Mouse (Mus musculus): ENCODE measurements around the gene Rtel1. TPM values are rescaled to one million over a fixed set of nuclear protein-coding genes. Genes with fewer than 3 reads are reported as not detected.

The Rtel1 gene
- polyA plus RNA-seq, 1 experiment from 2014 or later, result 9.0 TPM

DNA sequence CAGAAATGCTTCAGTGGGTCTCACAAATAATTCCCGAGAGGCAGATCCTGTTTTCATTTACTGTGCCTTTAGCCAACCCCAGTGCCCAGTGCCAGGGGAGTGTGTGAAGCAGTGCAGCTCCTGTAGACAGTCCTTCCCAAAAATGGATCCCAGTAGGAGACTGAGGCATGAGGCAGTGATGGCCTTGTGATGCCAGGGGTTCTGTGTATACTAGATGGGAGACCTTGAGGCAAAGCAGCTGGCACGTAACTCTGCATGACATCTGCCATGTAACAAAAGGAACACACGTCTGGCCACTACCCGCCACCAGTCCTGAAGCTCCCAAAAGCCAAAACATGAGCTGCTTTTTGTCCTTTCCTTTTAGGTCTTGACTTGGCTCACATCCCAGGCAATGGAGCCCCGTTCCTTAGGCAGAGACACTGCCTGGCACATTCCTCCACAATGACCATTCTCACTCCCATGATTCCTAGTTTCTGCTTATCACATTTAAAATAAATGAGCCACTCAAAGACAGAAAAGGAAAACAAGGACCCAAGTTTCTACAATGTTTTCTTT lies 77.7 kb downstream of the Rtel1 start:
- DNase-seq (ENCODE audit: low spot score) (no peak), ATAC-seq (ENCODE audit: low FRiP score, low TSS enrichment) (no peak)
- Histone ChIP-seq H3K9me3 (ENCODE audit: control insufficient read depth, low read length) (no peaks in the 10 kb centered on the region), H3K36me3 (ENCODE audit: control insufficient read depth, insufficient read depth, low read length) (no peaks in the 10 kb centered on the region), H3K27me3 (ENCODE audit: control insufficient read depth, insufficient read depth, low read length) (no peaks in the 10 kb centered on the region), H3K9ac (ENCODE audit: low read length) (no peak overlapping the region), H3K27ac (replicated peaks) (no peak overlapping the region), H3K4me2 (replicated peaks; ENCODE audit: low read depth) (no peak overlapping the region), H3K4me1 (replicated peaks; ENCODE audit: control insufficient read depth, insufficient read depth) (no peaks in the 10 kb centered on the region), H3K4me3 (ENCODE audit: low read depth, low read length) (no peak overlapping the region)
- WGBS, result 53% methylated on average over 5 of the region's 5 CpGs
- TF ChIP-seq CTCF (IDR thresholded peaks at IDR 0.05; ENCODE audit: low read depth) (no peak), EP300 (optimal IDR thresholded peaks at IDR 0.05) (no peak)

- 14% methylated on average over 1 of the region's 1 CpGs for WGBS
- H3K36me3 ChIP-seq (ENCODE audit: control insufficient read depth, insufficient read depth, low read length), result no peaks in the 10 kb centered on the region
- no peak overlapping the region for H3K4me3 ChIP-seq (ENCODE audit: low read depth, low read length)
- DNase-seq (ENCODE audit: low spot score), result no peak
- no peak overlapping the region for H3K27ac ChIP-seq (replicated peaks)
- H3K4me1 ChIP-seq (replicated peaks; ENCODE audit: control insufficient read depth, insufficient read depth), result no peaks in the 10 kb centered on the region
- TF ChIP-seq EP300 (optimal IDR thresholded peaks at IDR 0.05) (no peak), CTCF (IDR thresholded peaks at IDR 0.05; ENCODE audit: low read depth) (no peak)
- no peak overlapping the region for H3K9ac ChIP-seq (ENCODE audit: low read length)
- H3K9me3 ChIP-seq (ENCODE audit: control insufficient read depth, low read length), result no peaks in the 10 kb centered on the region
- H3K27me3 ChIP-seq (ENCODE audit: control insufficient read depth, insufficient read depth, low read length), result no peaks in the 10 kb centered on the region
- H3K4me2 ChIP-seq (replicated peaks; ENCODE audit: low read depth), result no peak overlapping the region
- ATAC-seq (ENCODE audit: low FRiP score, low TSS enrichment), result no peak
These were observed 82.0 kb downstream of the Rtel1 start for GRCm38 (mm10) chr2:181401497-181401896.

- WGBS, result 79% methylated on average over 3 of the region's 3 CpGs
- Histone ChIP-seq H3K4me1 (replicated peaks; ENCODE audit: control insufficient read depth, insufficient read depth) (no peaks in the 10 kb centered on the region), H3K36me3 (ENCODE audit: control insufficient read depth, insufficient read depth, low read length) (no peaks in the 10 kb centered on the region), H3K9ac (ENCODE audit: low read length) (no peak overlapping the region), H3K27me3 (ENCODE audit: control insufficient read depth, insufficient read depth, low read length) (no peaks in the 10 kb centered on the region), H3K9me3 (ENCODE audit: control insufficient read depth, low read length) (no peaks in the 10 kb centered on the region), H3K27ac (replicated peaks) (no peak overlapping the region), H3K4me3 (ENCODE audit: low read depth, low read length) (no peak overlapping the region), H3K4me2 (replicated peaks; ENCODE audit: low read depth) (no peak overlapping the region)
- ATAC-seq (ENCODE audit: low FRiP score, low TSS enrichment), result no peak
- no peak for DNase-seq (ENCODE audit: low spot score)
- TF ChIP-seq EP300 (optimal IDR thresholded peaks at IDR 0.05), result no peak
- TF ChIP-seq CTCF (IDR thresholded peaks at IDR 0.05; ENCODE audit: low read depth), result no peak
These were observed 84.2 kb downstream of the Rtel1 start for GRCm38 (mm10) chr2:181403722-181404121.

Other genes with a start within 250 kb of the Rtel1 start
- 0.42 and 0.59 TPM in 2 replicates for gene Kcnq2, start 184.4 kb upstream of the Rtel1 start, polyA plus RNA-seq (2015; fragmentation: Nextera tagmentation; extraction: Ambion mirVana)
- 0.40 and 0.42 TPM in 2 replicates for gene Eef1a2, start 162.7 kb upstream of the Rtel1 start, polyA plus RNA-seq (2015; fragmentation: Nextera tagmentation; extraction: Ambion mirVana)
- gene Ppdpf, start 132.5 kb upstream of the Rtel1 start, polyA plus RNA-seq (2015; fragmentation: Nextera tagmentation; extraction: Ambion mirVana), result 294 and 310 TPM in 2 replicates
- 5.8 and 5.9 TPM in 2 replicates for gene Ptk6, start 117.0 kb upstream of the Rtel1 start, polyA plus RNA-seq (2015; fragmentation: Nextera tagmentation; extraction: Ambion mirVana)
- gene Srms, start 106.6 kb upstream of the Rtel1 start, polyA plus RNA-seq (2015; fragmentation: Nextera tagmentation; extraction: Ambion mirVana), result 1.7 and 1.8 TPM in 2 replicates
- 0.36 and 0.45 TPM in 2 replicates for gene Fndc11, start 99.7 kb upstream of the Rtel1 start, polyA plus RNA-seq (2015; fragmentation: Nextera tagmentation; extraction: Ambion mirVana)
- gene Helz2, start 77.7 kb upstream of the Rtel1 start, polyA plus RNA-seq (2015; fragmentation: Nextera tagmentation; extraction: Ambion mirVana), result 1.6 and 1.7 TPM in 2 replicates
- 4.9 and 5.5 TPM in 2 replicates for gene Gmeb2, start 31.7 kb upstream of the Rtel1 start, polyA plus RNA-seq (2015; fragmentation: Nextera tagmentation; extraction: Ambion mirVana)
- 26.3 and 28.9 TPM in 2 replicates for gene Stmn3, start 5.2 kb upstream of the Rtel1 start, polyA plus RNA-seq (2015; fragmentation: Nextera tagmentation; extraction: Ambion mirVana)
- gene Zgpat, start 45.2 kb downstream of the Rtel1 start, polyA plus RNA-seq (2015; fragmentation: Nextera tagmentation; extraction: Ambion mirVana), result 15.5 and 18.2 TPM in 2 replicates
- gene Arfrp1, start 45.7 kb downstream of the Rtel1 start, polyA plus RNA-seq (2015; fragmentation: Nextera tagmentation; extraction: Ambion mirVana), result 30.1 and 33.7 TPM in 2 replicates
- gene Lime1, start 60.3 kb downstream of the Rtel1 start, polyA plus RNA-seq (2015; fragmentation: Nextera tagmentation; extraction: Ambion mirVana), result 8.3 and 8.8 TPM in 2 replicates
- 2.4 TPM in 2 replicates for gene Zbtb46, start 139.7 kb downstream of the Rtel1 start, polyA plus RNA-seq (2015; fragmentation: Nextera tagmentation; extraction: Ambion mirVana)
- gene Abhd16b, start 173.5 kb downstream of the Rtel1 start, polyA plus RNA-seq (2015; fragmentation: Nextera tagmentation; extraction: Ambion mirVana), result 0.08 and 0.15 TPM in 2 replicates
- 98.0 and 104 TPM in 2 replicates for gene Tpd52l2, start 177.4 kb downstream of the Rtel1 start, polyA plus RNA-seq (2015; fragmentation: Nextera tagmentation; extraction: Ambion mirVana)
- gene Dnajc5, start 200.7 kb downstream of the Rtel1 start, polyA plus RNA-seq (2015; fragmentation: Nextera tagmentation; extraction: Ambion mirVana), result 50.2 and 52.7 TPM in 2 replicates

All from stomach, postnatal 0 days (tissue).